Mouse (Mus musculus) 416B (cell line): ENCODE results near the gene Ramp1.

Experiments
- DNase-seq: peaks from one replicate; pipeline ENCODE4 v3.0.0; 2011; ENCODE audit warnings: low read depth

Gene Ramp1

DNA sequence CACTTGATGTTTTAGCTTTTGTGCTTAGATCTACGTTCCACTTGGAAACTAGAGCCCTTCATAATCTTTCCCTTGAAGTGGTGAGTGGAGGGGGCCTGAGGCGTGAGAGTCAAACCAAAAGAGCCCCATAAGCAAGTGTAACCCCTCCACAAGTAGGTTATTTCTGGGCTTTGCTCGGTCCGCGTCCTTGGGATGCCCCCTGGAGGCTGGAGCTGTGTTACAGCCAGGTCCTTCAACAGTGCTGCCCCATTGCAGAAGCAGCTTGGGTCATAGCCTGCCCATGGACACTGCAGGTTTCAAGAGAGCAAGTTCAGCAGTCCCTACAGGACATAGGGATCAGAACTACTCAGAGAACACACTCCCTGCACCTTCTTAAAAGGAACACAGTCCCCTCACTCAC is 59.5 kb downstream of the Ramp1 start:
- peak; percentile 71 for DNase-seq

DNA sequence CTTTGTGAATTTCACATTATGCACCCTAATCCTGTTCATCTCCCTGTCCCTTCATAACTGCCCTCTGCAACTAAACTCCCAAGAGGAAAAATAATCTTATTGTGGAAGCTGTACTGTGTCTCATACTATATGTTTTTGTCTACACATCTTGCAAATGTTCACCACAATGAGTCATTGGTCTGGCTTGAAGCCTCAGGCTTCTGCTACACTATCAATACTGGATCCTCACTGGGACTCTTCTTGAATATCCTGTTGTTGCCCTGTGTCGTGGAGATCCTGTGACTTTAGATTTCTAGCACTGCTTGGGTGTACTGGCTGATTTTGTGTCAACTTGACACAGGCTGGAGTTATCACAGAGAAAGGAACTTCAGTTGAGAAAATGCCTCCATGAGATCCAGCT is 60.2 kb downstream of the Ramp1 start:
- DNase-seq, result peak; percentile 75

- DNase-seq, result peak; percentile 78
These were observed 61.1 kb downstream of the Ramp1 start for GRCm38 (mm10) chr1:91240685-91241084.

DNA sequence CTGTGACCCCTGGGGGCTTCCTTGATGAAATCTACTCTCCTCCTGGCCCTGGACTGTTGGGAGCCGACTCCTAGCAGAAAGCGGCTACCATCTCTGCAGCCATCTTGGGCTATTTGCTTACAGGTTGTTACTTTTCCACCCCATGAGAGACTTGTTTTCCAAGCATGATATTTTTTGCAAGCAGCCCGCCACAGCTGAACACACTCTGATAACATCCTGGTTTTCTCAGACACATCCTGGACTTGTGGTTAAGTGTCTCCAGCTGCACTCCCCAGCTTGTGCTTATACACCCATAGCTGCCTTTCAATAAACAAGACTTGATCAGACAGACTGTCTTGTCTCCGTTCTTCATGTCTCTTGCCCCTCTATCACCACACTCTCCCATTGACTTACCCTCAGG is 61.6 kb downstream of the Ramp1 start:
- DNase-seq, result peak; percentile 77

DNA sequence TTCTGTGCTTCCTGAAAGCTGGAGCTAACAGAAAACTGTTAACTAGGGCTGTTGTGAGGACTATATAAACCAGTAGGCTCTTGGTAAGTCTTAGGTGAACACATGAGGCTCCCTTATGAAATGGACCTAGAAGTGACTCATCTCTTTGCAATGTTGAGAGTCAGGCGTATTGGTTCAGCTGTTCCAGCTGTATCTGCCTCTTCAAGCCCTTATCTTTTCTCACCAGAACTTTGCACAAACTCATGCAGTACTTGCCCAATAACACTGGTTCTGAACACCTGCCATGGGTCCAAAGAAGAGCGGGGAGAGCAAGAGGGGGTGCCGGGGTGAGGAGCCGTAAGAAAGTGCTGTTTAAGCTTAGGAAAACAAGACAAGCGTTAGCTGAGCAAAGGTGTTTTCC is 68.6 kb downstream of the Ramp1 start:
- peak; percentile 90 for DNase-seq

GRCm38 (mm10) chr1:91248970-91249369 is 69.3 kb downstream of the Ramp1 start:
- DNase-seq, result no peak

DNA sequence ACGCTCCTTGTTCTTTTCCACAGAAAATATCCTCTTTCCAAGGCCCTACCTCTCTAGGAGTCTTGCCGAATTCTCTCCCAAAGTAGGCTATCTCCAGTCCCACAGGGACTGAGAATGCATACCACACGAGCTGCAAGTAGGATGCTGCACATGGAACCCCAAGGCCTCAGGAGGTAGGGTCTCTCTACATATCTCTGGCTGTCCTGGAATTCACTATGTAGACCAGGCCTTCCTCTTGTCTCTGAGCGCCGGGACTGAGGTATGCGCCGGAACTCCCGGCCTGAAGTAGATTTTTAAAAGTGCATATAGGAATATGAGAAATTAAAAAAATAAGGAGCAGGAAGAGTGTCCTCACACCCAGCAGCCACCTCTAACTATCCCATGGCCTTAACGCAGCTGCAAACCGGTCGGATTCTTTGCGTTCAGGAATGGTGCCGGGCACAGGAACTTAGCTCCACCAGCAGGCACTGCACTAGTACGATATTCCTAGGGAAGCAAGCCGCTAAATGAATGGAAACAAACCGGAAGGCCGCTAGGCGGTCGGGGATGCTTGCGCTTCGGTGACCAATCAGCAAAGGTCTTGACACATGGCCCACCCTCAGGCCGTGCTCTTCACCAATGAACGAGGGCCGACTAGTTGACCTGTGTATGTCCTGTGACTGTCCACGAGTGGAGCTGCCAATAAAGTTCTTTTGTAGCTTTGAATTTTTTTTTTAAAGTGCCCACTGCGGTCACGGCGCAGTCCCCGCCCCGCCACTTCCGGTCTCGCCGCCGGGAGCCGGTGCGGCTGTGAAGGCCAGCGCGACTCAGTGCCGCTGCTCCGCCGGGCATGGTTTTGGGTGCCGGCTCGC is 70.2 kb downstream of the Ramp1 start, which contains the start of gene Ube2f:
Gene Ube2f, plus strand, starts transcription at position 741 of the 851 bp plus-strand sequence.
- DNase-seq, result peak; percentile 99

GRCm38 (mm10) chr1:91250415-91251147 is 71.0 kb downstream of the Ramp1 start:
- DNase-seq, result no peak

- DNase-seq, result peak; percentile 51
These were observed 71.6 kb downstream of the Ramp1 start for GRCm38 (mm10) chr1:91251148-91251650.

GRCm38 (mm10) chr1:91251927-91252326 is 72.3 kb downstream of the Ramp1 start:
- DNase-seq, result peak; percentile 68

DNA sequence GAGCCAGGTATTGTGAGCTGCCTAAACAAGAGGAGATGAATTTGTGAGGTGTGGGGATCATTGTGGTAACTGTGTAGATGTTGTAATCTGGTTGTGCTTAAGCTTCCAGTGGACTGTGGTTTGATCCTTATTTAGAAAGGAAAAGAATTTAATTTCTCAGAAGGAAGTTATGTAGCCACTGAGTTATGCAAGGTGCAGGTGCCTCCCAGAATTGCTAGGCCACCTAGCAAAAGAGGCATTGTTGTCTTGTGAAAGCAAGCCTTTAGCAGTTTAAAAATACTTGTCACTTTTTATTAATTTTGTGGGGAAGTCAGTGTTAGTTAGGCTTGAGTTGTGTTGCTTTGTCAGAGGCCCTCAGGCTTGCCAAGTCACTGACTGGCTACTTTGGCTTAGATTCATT is 78.3 kb downstream of the Ramp1 start:
- peak; percentile 79 for DNase-seq

GRCm38 (mm10) chr1:91259794-91260193 is 80.2 kb downstream of the Ramp1 start:
- no peak for DNase-seq

GRCm38 (mm10) chr1:91262508-91262907 is 82.9 kb downstream of the Ramp1 start:
- DNase-seq, result no peak

- DNase-seq, result no peak
These were observed 92.6 kb downstream of the Ramp1 start for GRCm38 (mm10) chr1:91272260-91272659.
